Mouse (Mus musculus) stomach, postnatal 0 days (tissue): ENCODE measurements at regions not wholly inside any gene's neighbourhood (a gene's known extent, or its start where the extent isn't known, plus 50 kb on each side); places are given as distances from the start of the nearest gene placed in this dataset.
A peak's percentile ranks its signal among the peaks of the same experiment; 100 is the strongest.

ENCODE experiments used
- ATAC-seq: fragments of 200-750 bp; cut with Nextera tagmentation; 2 replicates; pipeline ENCODE4 v1.8.0; 2017; ENCODE audit not compliant: low FRiP score, low TSS enrichment
- DNase-seq: peaks from one replicate; pipeline ENCODE4 v3.0.0-alpha.2; 2016; ENCODE audit warnings: low spot score
- H3K27ac ChIP-seq: fragments of 300-500 bp; sonication (generic); replicated peaks from 2 replicates; pipeline ENCODE4 v1.5.1; 2014; ENCODE audit warnings: mild to moderate bottlenecking, control low read depth
- H3K27me3 ChIP-seq: fragments of 300-500 bp; sonication (generic); 2 replicates; pipeline ENCODE4 v1.6.1; 2014; ENCODE audit warnings: low read length; ENCODE audit not compliant: control insufficient read depth, insufficient read depth
- H3K36me3 ChIP-seq: fragments of 300-500 bp; sonication (generic); 2 replicates; pipeline ENCODE4 v1.6.1; 2014; ENCODE audit warnings: low read length, mixed read lengths; ENCODE audit not compliant: control insufficient read depth, insufficient read depth
- H3K4me1 ChIP-seq: fragments of 300-500 bp; sonication (generic); replicated peaks from 2 replicates; pipeline ENCODE4 v1.6.1; 2014; ENCODE audit warnings: antibody characterized with exemption; ENCODE audit not compliant: control insufficient read depth, insufficient read depth
- H3K4me2 ChIP-seq: fragments of 300-500 bp; sonication (generic); replicated peaks from 2 replicates; pipeline ENCODE4 v1.6.1; 2014; ENCODE audit warnings: low read depth, mild to moderate bottlenecking, control low read depth, moderate library complexity
- H3K4me3 ChIP-seq: fragments of 300-500 bp; sonication (generic); 2 replicates; pipeline ENCODE4 v1.5.1; 2014; ENCODE audit warnings: low read depth, low read length, control low read depth
- H3K9ac ChIP-seq: fragments of 300-500 bp; sonication (generic); 2 replicates; pipeline ENCODE4 v1.6.1; 2014; ENCODE audit warnings: mild to moderate bottlenecking, low read length, control low read depth, mixed read lengths
- H3K9me3 ChIP-seq: fragments of 300-500 bp; sonication (generic); 2 replicates; pipeline ENCODE4 v1.6.1; 2016; ENCODE audit warnings: low read length; ENCODE audit not compliant: control insufficient read depth
- CTCF ChIP-seq: IDR thresholded peaks from 2 replicates; pipeline ENCODE4 v1.5.1; 2016; ENCODE audit warnings: antibody characterized with exemption, low read depth, mild to moderate bottlenecking, moderate library complexity
- EP300 ChIP-seq: optimal IDR thresholded peaks from 2 replicates; pipeline ENCODE3; 2016; ENCODE audit warnings: antibody characterized with exemption
- WGBS: fragments of 180-500 bp; shearing (Covaris S2); extraction: QIAGEN DNeasy Blood & Tissue Kit; methylation state at CpG from one replicate; pipeline ENCODE4 v1.1.7; 2014; 5-methylcytosine and 5-hydroxymethylcytosine counted together

- H3K9ac ChIP-seq = no peak overlapping the region
- no peak overlapping the region for H3K4me3 ChIP-seq
- no peaks in the 10 kb centered on the region for H3K4me1 ChIP-seq
- no peaks in the 10 kb centered on the region for H3K36me3 ChIP-seq
- H3K27me3 ChIP-seq = no peaks in the 10 kb centered on the region
- H3K9me3 ChIP-seq = no peaks in the 10 kb centered on the region
- H3K4me2 ChIP-seq = peak overlapping the region; percentile 1; the same call in 1 of the 2 replicates
- peak; percentile 54 for DNase-seq
- H3K27ac ChIP-seq = no peak overlapping the region
- 29% methylated on average over 8 of the region's 8 CpGs for WGBS
- TF ChIP-seq CTCF = peak; percentile 84
- TF ChIP-seq EP300 = no peak
- no peak for ATAC-seq
Measured at GRCm38 (mm10) chr10:19240102-19240759, 116.1 kb upstream of the Olig3 start.

GRCm38 (mm10) chr10:19216240-19216639, 140.1 kb upstream of the Olig3 start:
- no peak overlapping the region for H3K4me2 ChIP-seq
- H3K27me3 ChIP-seq = no peaks in the 10 kb centered on the region
- H3K27ac ChIP-seq = no peak overlapping the region
- WGBS = 77% methylated on average over 5 of the region's 5 CpGs
- H3K9me3 ChIP-seq = no peaks in the 10 kb centered on the region
- ATAC-seq = no peak
- TF ChIP-seq CTCF (no peak), EP300 (no peak)
- no peak overlapping the region for H3K9ac ChIP-seq
- H3K4me1 ChIP-seq = no peaks in the 10 kb centered on the region
- H3K36me3 ChIP-seq = no peaks in the 10 kb centered on the region
- H3K4me3 ChIP-seq = no peak overlapping the region
- DNase-seq = no peak

- H3K27ac ChIP-seq = no peak overlapping the region
- H3K4me2 ChIP-seq = no peak overlapping the region
- DNase-seq = no peak
- no peaks in the 10 kb centered on the region for H3K27me3 ChIP-seq
- WGBS = 90% methylated on average over 2 of the region's 2 CpGs
- no peaks in the 10 kb centered on the region for H3K36me3 ChIP-seq
- no peaks in the 10 kb centered on the region for H3K9me3 ChIP-seq
- no peak for ATAC-seq
- no peak overlapping the region for H3K4me3 ChIP-seq
- H3K4me1 ChIP-seq = no peaks in the 10 kb centered on the region
- TF ChIP-seq CTCF (no peak), EP300 (no peak)
- H3K9ac ChIP-seq = no peak overlapping the region
Measured at GRCm38 (mm10) chr10:19209751-19210150, 146.6 kb upstream of the Olig3 start.

- Histone ChIP-seq H3K36me3 (no peaks in the 10 kb centered on the region), H3K4me3 (no peak overlapping the region), H3K4me2 (0 out of 2 replicates have a peak overlapping the region, but pooled peaks have one; percentile 8), H3K4me1 (no peaks in the 10 kb centered on the region), H3K27ac (no peak overlapping the region), H3K27me3 (no peaks in the 10 kb centered on the region), H3K9me3 (no peaks in the 10 kb centered on the region), H3K9ac (no peak overlapping the region)
- DNase-seq = peak; percentile 33
- ATAC-seq = no peak
- WGBS = 25% methylated on average over 12 of the region's 12 CpGs
- TF ChIP-seq EP300 (no peak), CTCF (no peak)
Measured at GRCm38 (mm10) chr10:19208101-19208722, 148.1 kb upstream of the Olig3 start.

- no peaks in the 10 kb centered on the region for H3K27me3 ChIP-seq
- H3K9me3 ChIP-seq = no peaks in the 10 kb centered on the region
- H3K9ac ChIP-seq = no peak overlapping the region
- TF ChIP-seq CTCF = no peak
- TF ChIP-seq EP300 = no peak
- no peaks in the 10 kb centered on the region for H3K4me1 ChIP-seq
- ATAC-seq (no peak), DNase-seq (no peak)
- no peak overlapping the region for H3K4me2 ChIP-seq
- WGBS = 78% methylated on average over 2 of the region's 2 CpGs
- H3K4me3 ChIP-seq = no peak overlapping the region
- no peak overlapping the region for H3K27ac ChIP-seq
- H3K36me3 ChIP-seq = no peaks in the 10 kb centered on the region
Measured at GRCm38 (mm10) chr10:19207505-19207904, 148.8 kb upstream of the Olig3 start.

GRCm38 (mm10) chr10:19200311-19200710, 156.0 kb upstream of the Olig3 start:
- no peak overlapping the region for H3K27ac ChIP-seq
- TF ChIP-seq EP300 = no peak
- TF ChIP-seq CTCF = no peak

More at GRCm38 (mm10) chr10:19200311-19200710, 156.0 kb upstream of the Olig3 start:
- DNase-seq = no peak
- Histone ChIP-seq H3K9me3 (no peaks in the 10 kb centered on the region), H3K27me3 (no peaks in the 10 kb centered on the region), H3K9ac (no peak overlapping the region), H3K4me3 (no peak overlapping the region), H3K4me1 (no peaks in the 10 kb centered on the region), H3K36me3 (no peaks in the 10 kb centered on the region), H3K4me2 (no peak overlapping the region)
- no peak for ATAC-seq
- 93% methylated on average over 2 of the region's 2 CpGs for WGBS
